Mouse (Mus musculus) stomach, embryonic 16.5 days (tissue): ENCODE results near the gene Fam71e2. TPM values are rescaled to one million over a fixed set of nuclear protein-coding genes. Genes with fewer than 3 reads are reported as not detected.

Experiments
- ATAC-seq: fragments of 200-750 bp; cut with Nextera tagmentation; 2 replicates; pipeline ENCODE4 v1.8.0; 2017; ENCODE audit warnings: moderate number of reproducible peaks, moderate TSS enrichment; ENCODE audit not compliant: insufficient read depth, low FRiP score
- H3K27ac ChIP-seq: fragments of 300-500 bp; sonication (generic); 2 replicates; pipeline ENCODE4 v1.5.1; 2014; ENCODE audit warnings: low read length
- H3K27me3 ChIP-seq: fragments of 300-500 bp; sonication (generic); 2 replicates; pipeline ENCODE4 v1.6.1; 2014; ENCODE audit warnings: low read length, control low read depth, mixed read lengths; ENCODE audit not compliant: control insufficient read depth, insufficient read depth
- H3K36me3 ChIP-seq: fragments of 300-500 bp; sonication (generic); 2 replicates; pipeline ENCODE4 v1.6.1; 2014; ENCODE audit warnings: low read length; ENCODE audit not compliant: control insufficient read depth, insufficient read depth
- H3K4me1 ChIP-seq: fragments of 300-500 bp; sonication (generic); 2 replicates; pipeline ENCODE4 v1.6.1; 2014; ENCODE audit warnings: low read length, control low read depth, mixed read lengths; ENCODE audit not compliant: control insufficient read depth, insufficient read depth
- H3K4me2 ChIP-seq: fragments of 300-500 bp; sonication (generic); 2 replicates; pipeline ENCODE4 v1.6.1; 2014; ENCODE audit warnings: low read depth, low read length, mixed read lengths
- H3K4me3 ChIP-seq: fragments of 300-500 bp; sonication (generic); replicated peaks from 2 replicates; pipeline ENCODE4 v1.5.1; 2014; ENCODE audit warnings: mild to moderate bottlenecking, low read length
- H3K9ac ChIP-seq: fragments of 300-500 bp; sonication (generic); 2 replicates; pipeline ENCODE4 v1.6.1; 2014; ENCODE audit warnings: low read length
- H3K9me3 ChIP-seq: fragments of 300-500 bp; sonication (generic); replicated peaks from 2 replicates; pipeline ENCODE4 v1.6.1; 2016; ENCODE audit warnings: low read length, control low read depth; ENCODE audit not compliant: control insufficient read depth
- WGBS: fragments of 180-500 bp; shearing (Covaris S2); extraction: QIAGEN DNeasy Blood & Tissue Kit; methylation state at CpG from one replicate; pipeline ENCODE4 v1.1.7; 2014; 5-methylcytosine and 5-hydroxymethylcytosine counted together
- polyA plus RNA-seq: library from polyadenylated mRNA; unstranded; fragments of >200 nt; fragmentation: Nextera tagmentation; extraction: Ambion mirVana; gene quantifications from 2 replicates; pipeline ENCODE4 v1.2.1, GENCODE M21; 2015

Fam71e2 gene
- polyA plus RNA-seq, 1 experiment from 2014 or later: not detected

GRCm38 (mm10) chr7:4742482-4742819, 28.7 kb downstream of the Fam71e2 start:
- 78% methylated on average over 6 of the region's 6 CpGs for WGBS
- H3K4me2 ChIP-seq: no peak overlapping the region

GRCm38 (mm10) chr7:4741672-4742481, 29.2 kb downstream of the Fam71e2 start:
- no peak for ATAC-seq
- 70% methylated on average over 21 of the region's 21 CpGs for WGBS
- Histone ChIP-seq H3K4me1 (peaks cover 29% of the 10 kb centered on the region), H3K36me3 (peaks cover 10% of the 10 kb centered on the region; the same call in 1 of the 2 replicates), H3K9me3 (no peaks in the 10 kb centered on the region), H3K27me3 (no peaks in the 10 kb centered on the region), H3K4me2 (peak overlapping the region; percentile 86), H3K4me3 (peak overlapping the region; percentile 69), H3K27ac (no peak overlapping the region; the same call in 1 of the 2 replicates), H3K9ac (peak overlapping the region; percentile 90; the same call in 1 of the 2 replicates)

More at GRCm38 (mm10) chr7:4742482-4742819, 28.7 kb downstream of the Fam71e2 start:
- H3K9ac ChIP-seq: no peak overlapping the region; the same call in 1 of the 2 replicates
- H3K4me3 ChIP-seq: no peak overlapping the region
- no peaks in the 10 kb centered on the region for H3K9me3 ChIP-seq
- peaks cover 10% of the 10 kb centered on the region; the same call in 1 of the 2 replicates for H3K36me3 ChIP-seq
- H3K27me3 ChIP-seq: no peaks in the 10 kb centered on the region
- peaks cover 29% of the 10 kb centered on the region for H3K4me1 ChIP-seq
- ATAC-seq: no peak
- H3K27ac ChIP-seq: no peak overlapping the region

GRCm38 (mm10) chr7:4741151-4741550, 30.0 kb downstream of the Fam71e2 start:
- ATAC-seq: no peak
- H3K4me1 ChIP-seq: peaks cover 29% of the 10 kb centered on the region
- H3K9me3 ChIP-seq: no peaks in the 10 kb centered on the region
- WGBS: 3% methylated on average over 4 of the region's 4 CpGs
- H3K4me3 ChIP-seq: peak overlapping the region; percentile 69
- H3K27ac ChIP-seq: peak overlapping the region; percentile 89
- no peaks in the 10 kb centered on the region for H3K27me3 ChIP-seq
- peak overlapping the region; percentile 90 for H3K9ac ChIP-seq
- peaks cover 4% of the 10 kb centered on the region; the same call in 1 of the 2 replicates for H3K36me3 ChIP-seq
- peak overlapping the region; percentile 86 for H3K4me2 ChIP-seq

- H3K4me2 ChIP-seq: peak overlapping the region; percentile 86
- peak overlapping the region; percentile 89 for H3K27ac ChIP-seq
- H3K9me3 ChIP-seq: no peaks in the 10 kb centered on the region
- peak overlapping the region; percentile 90 for H3K9ac ChIP-seq
- peaks cover 29% of the 10 kb centered on the region for H3K4me1 ChIP-seq
- peak; percentile 7; the same call in 1 of the 2 replicates for ATAC-seq
- H3K36me3 ChIP-seq: no peaks in the 10 kb centered on the region
- no peaks in the 10 kb centered on the region for H3K27me3 ChIP-seq
- 0% methylated on average over 14 of the region's 14 CpGs for WGBS
- peak overlapping the region; percentile 69 for H3K4me3 ChIP-seq
These were observed 30.8 kb downstream of the Fam71e2 start for GRCm38 (mm10) chr7:4740309-4740727.

GRCm38 (mm10) chr7:4739544-4740275, 31.4 kb downstream of the Fam71e2 start, which contains the start of gene Kmt5c:
TSS of gene Kmt5c (plus strand) at chr7:4740115.
- H3K9me3 ChIP-seq: no peaks in the 10 kb centered on the region

GRCm38 (mm10) chr7:4739041-4739543, 32.0 kb downstream of the Fam71e2 start:
- 45% methylated on average over 10 of the region's 10 CpGs for WGBS
- peak overlapping the region; percentile 46 for H3K4me3 ChIP-seq
- peaks cover 29% of the 10 kb centered on the region for H3K4me1 ChIP-seq
- no peak for ATAC-seq
- H3K9me3 ChIP-seq: no peaks in the 10 kb centered on the region
- peak overlapping the region; percentile 66 for H3K27ac ChIP-seq
- no peaks in the 10 kb centered on the region for H3K27me3 ChIP-seq
- H3K36me3 ChIP-seq: no peaks in the 10 kb centered on the region
- H3K4me2 ChIP-seq: peak overlapping the region; percentile 55
- peak overlapping the region; percentile 50 for H3K9ac ChIP-seq

More at GRCm38 (mm10) chr7:4739544-4740275, 31.4 kb downstream of the Fam71e2 start, which contains the start of gene Kmt5c:
- Histone ChIP-seq H3K4me1 (peaks cover 29% of the 10 kb centered on the region), H3K27me3 (no peaks in the 10 kb centered on the region), H3K4me3 (peak within 1 kb of the TSS; percentile 69), H3K27ac (peak within 1 kb of the TSS; percentile 89), H3K4me2 (peak within 1 kb of the TSS; percentile 86), H3K36me3 (no peaks in the 10 kb centered on the region), H3K9ac (peak within 1 kb of the TSS; percentile 90)
- WGBS: under 1% methylated on average over 44 of the region's 44 CpGs
- peak; percentile 96 for ATAC-seq

GRCm38 (mm10) chr7:4732968-4733392, 38.1 kb downstream of the Fam71e2 start:
- Histone ChIP-seq H3K4me1 (no peaks in the 10 kb centered on the region), H3K4me2 (no peak overlapping the region), H3K36me3 (no peaks in the 10 kb centered on the region), H3K27me3 (no peaks in the 10 kb centered on the region), H3K27ac (no peak overlapping the region), H3K9me3 (no peaks in the 10 kb centered on the region), H3K9ac (no peak overlapping the region), H3K4me3 (no peak overlapping the region)
- peak; percentile 69 for ATAC-seq
- 54% methylated on average over 6 of the region's 6 CpGs for WGBS

- Histone ChIP-seq H3K27ac (no peak overlapping the region), H3K36me3 (no peaks in the 10 kb centered on the region), H3K9ac (no peak overlapping the region), H3K4me3 (no peak overlapping the region), H3K27me3 (no peaks in the 10 kb centered on the region), H3K4me2 (no peak overlapping the region), H3K9me3 (no peaks in the 10 kb centered on the region), H3K4me1 (no peaks in the 10 kb centered on the region)
- no peak for ATAC-seq
- WGBS: 80% methylated on average over 5 of the region's 5 CpGs
These were observed 40.0 kb downstream of the Fam71e2 start for GRCm38 (mm10) chr7:4731090-4731489.
